Mouse (Mus musculus): ENCODE measurements around the gene Zfp423.

Zfp423 gene

GRCm38 (mm10) chr8:87701583-87701982 lies 257.8 kb downstream of the Zfp423 start:
- no peak for DNase-seq (ENCODE audit: low spot score in 2 of 2)

DNA sequence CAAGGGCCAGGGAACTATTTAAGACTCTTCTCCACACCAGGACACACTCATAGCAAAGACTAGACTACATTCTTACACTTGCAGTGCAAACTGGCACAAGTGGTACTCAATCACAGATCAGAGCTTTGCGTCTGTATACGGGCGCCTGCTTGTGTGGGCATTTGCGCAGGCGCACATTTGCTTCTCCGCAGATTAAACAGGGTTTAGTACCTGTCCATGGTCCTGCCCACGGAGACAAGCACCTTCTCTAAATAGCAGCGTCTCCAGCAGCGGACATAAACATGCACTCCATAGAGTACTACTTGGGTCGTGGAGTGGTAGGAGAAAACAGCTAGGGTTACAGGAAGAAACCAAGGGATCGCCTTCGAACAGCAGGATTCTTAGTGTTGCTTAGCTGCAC lies 259.1 kb downstream of the Zfp423 start:
- DNase-seq (ENCODE audit: low spot score in 2 of 2): no peak

DNA sequence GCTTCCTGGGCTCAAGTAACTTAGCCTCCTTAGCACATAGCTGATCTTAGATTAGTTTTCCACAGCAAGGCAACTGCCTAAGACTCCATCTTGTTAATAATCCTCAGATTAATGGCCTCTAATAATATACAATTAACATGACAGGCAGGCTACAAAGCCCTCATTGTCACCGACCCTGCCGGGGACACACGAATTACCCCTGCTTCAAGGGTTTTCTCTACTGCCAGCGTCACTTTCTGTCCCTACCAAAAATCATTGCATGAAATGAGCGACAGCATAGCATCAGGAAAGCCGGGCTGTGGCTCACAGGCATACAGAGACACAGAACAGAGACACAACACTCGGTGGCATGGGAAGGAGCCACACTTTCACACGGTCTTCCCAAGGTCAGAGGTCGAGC lies 262.3 kb downstream of the Zfp423 start:
- DNase-seq (ENCODE audit: low spot score in 2 of 2): no peak

DNA sequence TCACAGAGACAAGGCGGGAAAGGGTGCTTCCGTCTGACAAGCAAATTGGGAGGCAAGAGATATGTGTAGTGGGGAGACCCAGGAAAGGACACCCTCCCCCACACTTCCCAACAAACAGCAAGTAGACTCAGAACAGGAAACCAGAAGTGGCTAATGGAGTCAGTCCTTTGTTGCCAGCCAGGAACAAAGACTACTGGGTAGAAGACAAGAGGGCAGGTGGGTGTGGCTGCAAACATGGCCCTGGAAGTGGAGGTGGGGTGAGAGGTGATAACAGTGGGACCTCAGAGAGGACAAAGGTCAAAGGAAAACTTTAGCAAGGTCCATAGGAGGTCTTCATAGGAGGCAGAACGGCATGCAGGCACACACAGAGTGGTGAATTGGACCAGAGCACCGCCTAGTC lies 265.7 kb downstream of the Zfp423 start:
- DNase-seq (ENCODE audit: low spot score in 2 of 2): no peak

- peak in 1 of 2 experiments; percentile 56 for DNase-seq (ENCODE audit: low spot score in 2 of 2)
These were observed 269.0 kb downstream of the Zfp423 start for GRCm38 (mm10) chr8:87690100-87691095.

DNA sequence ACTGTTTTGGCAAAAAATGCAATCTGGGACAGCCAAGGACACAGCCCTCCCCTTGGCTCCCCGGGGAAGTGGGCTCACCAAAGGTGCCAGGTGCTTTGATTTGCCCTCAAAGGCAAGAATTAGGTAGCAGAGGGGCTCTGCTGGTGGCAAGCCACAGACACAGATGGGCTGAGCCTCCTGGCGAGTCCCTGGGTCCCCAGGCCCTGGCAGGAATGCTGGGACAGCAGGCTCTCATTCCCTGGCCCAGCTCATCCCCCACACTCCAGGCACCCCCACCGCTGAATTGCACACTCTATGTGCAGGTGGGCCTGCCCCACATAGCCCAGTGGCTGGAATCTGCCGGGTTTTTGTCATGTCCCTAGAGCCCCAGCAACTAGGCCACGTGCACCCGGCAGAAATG lies 270.2 kb downstream of the Zfp423 start:
- DNase-seq (ENCODE audit: low spot score in 2 of 2): peak in 1 of 2 experiments; percentile 65

DNA sequence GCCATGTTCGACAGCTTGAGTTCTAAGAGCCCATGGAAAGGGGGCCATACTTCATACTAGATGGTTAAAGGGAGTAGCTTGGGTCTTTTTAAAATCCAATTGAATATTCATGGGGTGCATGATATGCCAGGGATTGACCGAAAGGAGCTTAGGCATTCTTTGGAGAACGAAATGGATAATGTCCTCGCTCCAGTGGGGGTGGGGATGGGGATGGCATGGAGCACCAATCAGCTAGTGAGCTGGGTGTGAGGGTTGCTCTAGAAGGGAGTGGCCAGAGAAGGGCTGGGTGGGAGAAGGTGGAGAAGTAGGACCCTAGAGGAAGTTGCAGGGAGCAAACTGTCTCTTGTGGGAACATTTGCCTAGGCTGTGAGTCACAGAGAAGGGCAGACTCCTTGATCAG lies 271.0 kb downstream of the Zfp423 start:
- DNase-seq (ENCODE audit: low spot score in 2 of 2): no peak

DNA sequence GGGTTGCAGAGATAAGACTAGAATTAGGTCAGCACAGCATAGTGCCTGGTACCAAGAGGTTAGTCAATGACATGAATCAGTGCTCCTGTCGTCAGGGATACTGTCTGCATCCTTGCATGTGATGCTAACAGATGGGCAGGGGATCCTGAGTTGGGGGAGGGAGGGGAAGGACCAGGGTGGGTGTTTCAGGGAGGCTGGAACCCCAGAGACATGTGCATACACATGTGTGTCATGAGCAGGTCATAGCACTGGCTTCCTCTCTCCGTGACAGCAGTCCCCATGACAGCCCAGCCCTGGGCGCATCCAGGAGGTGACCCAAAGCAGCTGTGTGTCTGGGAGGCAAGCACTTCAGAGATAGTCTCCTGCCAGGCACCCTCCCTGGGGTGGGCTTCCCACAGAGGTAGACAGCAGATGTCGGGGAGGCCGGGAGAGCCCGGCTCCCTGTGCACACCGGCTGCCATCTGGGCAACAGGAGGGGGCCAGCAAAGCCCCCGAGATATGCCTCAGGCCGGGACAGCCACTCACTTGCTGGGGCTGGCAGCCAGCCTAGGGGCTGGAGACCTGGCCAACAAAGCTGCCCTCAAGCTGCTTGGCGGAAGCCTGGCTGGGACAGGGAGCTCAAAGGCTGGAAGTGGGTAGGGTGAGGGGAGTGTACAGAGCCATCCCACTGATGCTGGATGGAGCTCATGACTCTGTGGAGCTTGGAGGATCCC lies 272.3 kb downstream of the Zfp423 start:
- peak in 1 of 2 experiments; percentile 84 for DNase-seq (ENCODE audit: low spot score in 2 of 2)

GRCm38 (mm10) chr8:87686026-87686425 lies 273.4 kb downstream of the Zfp423 start:
- peak in 1 of 2 experiments; percentile 51 for DNase-seq (ENCODE audit: low spot score in 2 of 2)

- DNase-seq (ENCODE audit: low spot score in 2 of 2): no peak
These were observed 274.0 kb downstream of the Zfp423 start for GRCm38 (mm10) chr8:87685392-87685791.

DNA sequence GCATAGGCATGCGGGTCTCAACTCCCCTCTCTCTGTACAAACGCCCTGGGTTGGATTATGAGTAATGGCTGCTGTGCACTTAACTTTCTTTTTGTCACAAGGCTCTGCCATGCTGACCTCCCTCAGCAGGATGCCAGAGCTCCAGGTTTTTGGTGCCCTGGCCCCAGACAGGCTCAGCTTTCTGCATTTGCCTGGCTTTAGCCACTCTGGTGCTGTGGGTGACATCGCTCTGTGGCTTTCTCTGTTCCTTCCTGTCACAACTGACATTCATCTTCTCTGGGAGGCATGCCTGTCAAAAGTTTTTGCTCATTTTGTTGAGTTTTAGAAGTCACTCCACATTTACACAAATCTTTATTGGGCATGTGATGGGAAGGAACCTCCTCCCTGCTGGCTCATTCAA lies 277.3 kb downstream of the Zfp423 start:
- no peak for DNase-seq (ENCODE audit: low spot score in 2 of 2)

GRCm38 (mm10) chr8:87680034-87680433 lies 279.4 kb downstream of the Zfp423 start:
- DNase-seq (ENCODE audit: low spot score in 2 of 2): no peak

- DNase-seq (ENCODE audit: low spot score in 2 of 2): no peak
These were observed 279.9 kb downstream of the Zfp423 start for GRCm38 (mm10) chr8:87679431-87680003.

GRCm38 (mm10) chr8:87675411-87675810 lies 284.0 kb downstream of the Zfp423 start:
- peak; percentile 80 to 95 for DNase-seq (ENCODE audit: low spot score in 2 of 2)

DNA sequence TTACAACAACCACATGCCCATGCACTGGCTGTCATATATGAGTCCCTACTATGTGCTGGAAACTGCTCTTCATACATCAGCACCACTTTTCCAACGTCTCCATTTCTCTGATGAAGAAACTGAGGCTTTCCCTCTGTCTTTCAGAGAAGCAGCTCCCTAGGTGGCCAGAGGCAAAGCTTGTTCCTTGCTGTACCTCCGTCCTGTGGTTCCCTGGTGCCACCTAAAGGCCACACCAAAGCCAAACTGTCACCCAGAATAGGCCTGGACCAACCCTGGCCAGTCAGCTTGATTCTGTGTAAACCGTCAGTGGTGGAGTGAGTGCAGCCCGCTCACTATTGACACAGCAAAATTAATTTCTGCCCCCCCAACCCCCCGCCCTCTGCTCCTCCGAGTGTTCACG lies 285.2 kb downstream of the Zfp423 start:
- DNase-seq (ENCODE audit: low spot score in 2 of 2): no peak

GRCm38 (mm10) chr8:87672214-87672613 lies 287.2 kb downstream of the Zfp423 start:
- no peak for DNase-seq (ENCODE audit: low spot score in 2 of 2)

- DNase-seq (ENCODE audit: low spot score in 2 of 2): peak in 1 of 2 experiments; percentile 71
These were observed 288.0 kb downstream of the Zfp423 start for GRCm38 (mm10) chr8:87671209-87671970.

DNA sequence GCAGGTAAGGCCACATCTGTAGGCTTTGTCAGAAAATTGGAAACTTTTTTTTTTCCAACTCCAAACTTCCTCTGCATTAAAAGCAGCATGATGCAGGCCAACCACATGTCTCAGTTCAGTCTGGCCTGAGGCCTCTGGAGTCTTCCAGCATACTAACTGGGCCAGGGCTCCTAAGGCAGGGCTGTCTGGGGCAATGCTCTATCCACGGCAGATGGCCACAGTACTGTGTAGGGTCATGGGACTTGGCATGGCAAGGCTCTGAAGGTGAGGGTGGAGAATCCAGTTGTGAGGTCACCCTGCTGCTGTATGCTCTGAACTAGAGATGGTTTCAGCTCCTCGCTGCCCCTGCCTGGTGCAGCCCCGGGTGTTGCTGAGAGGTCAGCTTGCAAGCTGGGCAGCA lies 289.2 kb downstream of the Zfp423 start:
- DNase-seq (ENCODE audit: low spot score in 2 of 2): no peak

DNA sequence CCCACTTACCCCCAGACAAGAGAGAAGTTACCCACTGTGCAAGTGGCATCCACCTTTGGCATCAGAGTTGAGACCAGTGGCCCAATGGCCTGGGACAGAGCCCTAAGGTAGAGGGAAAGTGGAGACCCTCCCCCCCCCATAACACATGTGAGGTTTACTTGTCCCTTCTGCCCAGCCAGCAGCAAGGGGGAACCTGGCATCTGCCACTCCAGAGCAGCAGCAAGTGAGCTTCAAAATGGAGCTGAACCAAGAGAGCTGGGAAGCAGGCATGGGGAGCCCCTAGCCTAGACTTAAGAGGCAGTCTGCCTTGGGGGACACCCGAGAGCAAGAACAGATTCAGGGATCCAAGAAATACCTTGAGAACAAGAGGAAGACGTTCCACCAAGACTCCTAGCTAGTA lies 290.7 kb downstream of the Zfp423 start:
- DNase-seq (ENCODE audit: low spot score in 2 of 2): no peak

DNA sequence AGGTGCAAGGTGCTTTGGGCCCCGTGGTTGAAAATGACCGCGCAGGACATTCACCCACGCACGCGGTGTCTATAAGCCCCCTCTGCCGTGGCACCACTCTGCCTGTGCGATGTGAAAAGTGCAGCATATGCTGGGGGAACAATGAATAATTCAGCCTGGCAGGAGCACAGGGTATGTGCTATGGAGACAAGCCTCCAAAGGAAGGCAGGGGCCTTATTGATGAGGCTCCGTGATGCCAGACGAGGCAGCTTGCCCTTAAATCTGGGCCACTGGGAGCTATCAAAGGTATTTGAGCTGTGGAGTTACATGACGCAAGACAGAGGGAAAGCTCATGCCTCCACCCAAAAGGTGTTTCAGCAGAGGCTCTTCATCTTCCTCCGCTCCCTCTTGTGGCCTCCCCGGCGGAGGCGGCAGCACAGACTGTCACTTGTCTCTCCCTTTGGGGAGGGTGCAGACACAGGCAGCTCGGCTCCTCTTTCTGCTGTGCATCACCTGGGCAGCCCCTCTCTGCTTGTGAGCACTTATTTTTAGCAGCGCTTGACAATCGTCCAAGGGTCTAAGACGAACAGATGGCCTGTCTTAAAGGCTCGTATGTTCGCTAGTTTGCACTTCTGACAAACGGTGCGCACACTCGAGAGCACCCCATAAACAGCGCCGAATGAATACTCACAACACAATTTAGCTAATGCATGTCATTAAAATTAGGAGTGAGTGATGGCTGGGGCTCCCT lies 291.3 kb downstream of the Zfp423 start:
- DNase-seq (ENCODE audit: low spot score in 2 of 2): peak in 1 of 2 experiments; percentile 51

GRCm38 (mm10) chr8:87667297-87667696 lies 292.1 kb downstream of the Zfp423 start:
- no peak for DNase-seq (ENCODE audit: low spot score in 2 of 2)
